Mouse (Mus musculus): ENCODE measurements at regions not wholly inside any gene's neighbourhood (a gene's known extent, or its start where the extent isn't known, plus 50 kb on each side); places are given as distances from the start of the nearest gene placed in this dataset.

DNA sequence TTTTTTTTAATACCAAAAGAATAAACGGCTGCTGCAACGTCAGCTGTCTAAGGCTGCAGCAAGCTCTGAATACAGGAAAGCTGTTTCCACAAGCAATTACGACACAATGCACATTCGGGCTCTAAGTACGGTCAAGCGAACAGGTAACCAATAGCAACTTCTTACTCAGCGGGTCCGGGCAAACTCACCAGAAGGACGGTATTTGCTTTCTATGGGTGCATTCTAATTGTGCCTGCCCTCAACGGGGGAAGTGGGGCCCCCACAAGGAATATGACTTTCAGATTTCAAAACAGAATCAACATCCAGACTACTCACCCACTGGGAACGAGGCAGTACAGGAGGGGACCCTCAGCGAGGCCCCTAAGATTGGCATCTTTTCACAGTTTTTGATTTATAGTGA, 280.1 kb upstream of the Sash1 start:
- peak in 1 of 2 experiments; percentile 6 for DNase-seq (ENCODE audit: low spot score in 2 of 2)

DNA sequence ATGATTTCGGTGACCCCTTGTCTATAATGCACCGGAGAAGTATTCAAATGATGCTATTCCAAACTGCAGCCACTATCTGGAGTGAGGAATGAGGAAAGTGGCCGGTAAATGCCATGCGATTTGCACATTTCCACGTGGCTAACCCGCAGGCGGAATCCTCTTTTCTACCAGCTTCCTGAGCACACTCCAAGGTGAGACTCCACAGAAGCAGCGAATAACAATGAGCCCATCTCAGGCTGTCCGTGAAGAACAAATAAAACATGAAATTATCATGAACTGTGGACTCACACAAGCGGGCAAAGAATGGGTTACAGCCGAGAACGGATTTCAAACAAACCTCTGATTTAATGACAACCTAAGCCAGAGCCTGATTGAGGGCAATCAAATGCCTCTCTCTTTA, 279.7 kb upstream of the Sash1 start:
- peak in 1 of 2 experiments; percentile 18 for DNase-seq (ENCODE audit: low spot score in 2 of 2)

DNA sequence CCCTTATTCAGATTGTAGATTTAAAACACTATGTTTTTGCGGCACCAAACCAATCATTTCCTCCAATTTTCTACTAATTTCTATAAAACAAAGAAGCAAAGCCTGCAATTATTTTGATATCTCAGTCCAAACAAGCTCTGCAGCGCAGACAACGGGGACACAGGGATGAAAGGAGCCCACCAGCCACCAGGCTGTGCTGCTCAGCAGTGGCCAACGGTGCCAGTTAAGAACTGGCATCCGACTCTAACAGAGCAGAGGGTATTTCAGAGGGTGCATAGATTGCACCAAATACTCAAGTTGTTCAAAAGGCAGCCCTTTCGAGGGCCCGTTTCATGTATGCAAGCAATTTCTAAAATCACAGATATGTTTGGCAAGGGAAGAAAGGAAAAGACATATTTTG, 278.5 kb upstream of the Sash1 start:
- no peak for DNase-seq (ENCODE audit: low spot score in 2 of 2)

DNA sequence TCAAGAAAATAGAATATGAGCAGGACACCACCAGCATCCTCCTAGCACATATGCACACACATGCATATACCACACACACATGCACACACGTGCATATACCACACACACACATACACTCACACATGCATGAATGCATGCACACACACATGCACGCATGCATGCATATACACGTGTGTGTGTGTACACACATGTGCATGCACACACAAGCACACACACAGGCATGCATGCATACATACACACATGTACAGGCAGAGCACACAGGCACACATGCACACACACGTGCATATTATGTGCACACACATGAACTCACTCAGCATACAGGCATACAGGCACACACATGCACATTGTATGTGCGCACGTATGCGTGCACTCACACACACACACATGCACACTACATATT, 275.7 kb upstream of the Sash1 start:
- no peak for DNase-seq (ENCODE audit: low spot score in 2 of 2)

DNA sequence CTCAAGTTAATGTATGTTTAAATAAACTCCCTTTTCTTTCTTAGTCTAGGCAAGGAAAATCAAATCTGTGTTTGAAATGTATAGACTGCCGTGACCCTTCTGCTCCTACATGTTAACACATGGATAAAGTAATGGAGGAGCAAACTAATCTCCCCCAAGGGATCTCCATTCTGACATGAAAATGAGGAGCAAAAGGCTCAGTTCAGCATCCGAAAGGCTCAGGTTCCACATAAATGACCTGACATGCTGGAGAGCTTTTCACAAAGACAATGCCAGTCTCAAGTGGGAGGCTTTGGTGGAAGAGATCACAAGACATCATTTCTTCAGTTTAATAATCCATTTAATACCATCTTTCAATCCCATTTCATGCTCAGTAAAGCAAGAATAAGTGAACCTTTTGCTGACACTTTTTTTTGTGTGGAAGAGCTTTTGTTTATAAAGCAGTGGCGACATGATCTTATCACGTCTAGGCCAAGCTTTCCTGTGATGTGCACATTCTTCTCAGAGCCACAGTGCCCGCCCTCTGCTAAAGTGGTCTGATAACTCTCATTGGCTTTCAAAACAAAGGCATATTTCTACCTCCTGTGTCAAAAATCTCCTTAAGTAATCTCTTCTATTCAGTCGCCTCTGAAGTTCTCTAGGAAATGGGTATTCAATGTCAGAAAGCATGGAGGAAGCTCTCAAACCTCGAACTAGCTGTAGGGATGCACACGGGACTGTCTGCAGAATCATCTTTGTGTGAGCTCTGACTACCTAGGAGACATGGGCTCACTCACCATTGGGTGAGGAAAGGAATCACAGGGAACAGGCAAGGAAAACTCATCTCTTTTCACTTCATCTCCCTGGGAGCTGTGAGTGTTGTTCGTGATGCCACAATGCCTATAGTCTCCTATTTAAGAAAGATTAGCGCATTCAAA, 271.7 kb upstream of the Sash1 start:
- DNase-seq (ENCODE audit: low spot score in 2 of 2) = no peak

DNA sequence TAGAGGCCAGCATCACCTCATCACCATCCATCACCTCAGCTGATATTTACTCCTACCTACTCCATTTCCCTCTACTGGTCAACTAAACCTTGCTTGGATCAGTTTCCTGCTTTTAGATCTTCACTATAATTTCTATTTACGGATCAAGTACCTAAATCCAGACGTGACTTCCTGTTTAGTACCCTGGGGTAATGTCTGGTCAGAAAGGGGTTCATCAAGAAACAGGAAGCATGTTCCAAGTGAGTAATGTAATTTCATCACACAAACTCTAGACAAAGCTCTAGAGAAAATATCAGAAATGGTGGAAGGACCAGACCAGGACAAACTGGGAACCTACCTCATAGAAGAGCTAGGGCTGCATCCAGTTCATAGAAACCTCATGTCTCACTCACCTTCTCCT, 250.2 kb upstream of the Sash1 start:
- DNase-seq (ENCODE audit: low spot score in 2 of 2) = no peak

DNA sequence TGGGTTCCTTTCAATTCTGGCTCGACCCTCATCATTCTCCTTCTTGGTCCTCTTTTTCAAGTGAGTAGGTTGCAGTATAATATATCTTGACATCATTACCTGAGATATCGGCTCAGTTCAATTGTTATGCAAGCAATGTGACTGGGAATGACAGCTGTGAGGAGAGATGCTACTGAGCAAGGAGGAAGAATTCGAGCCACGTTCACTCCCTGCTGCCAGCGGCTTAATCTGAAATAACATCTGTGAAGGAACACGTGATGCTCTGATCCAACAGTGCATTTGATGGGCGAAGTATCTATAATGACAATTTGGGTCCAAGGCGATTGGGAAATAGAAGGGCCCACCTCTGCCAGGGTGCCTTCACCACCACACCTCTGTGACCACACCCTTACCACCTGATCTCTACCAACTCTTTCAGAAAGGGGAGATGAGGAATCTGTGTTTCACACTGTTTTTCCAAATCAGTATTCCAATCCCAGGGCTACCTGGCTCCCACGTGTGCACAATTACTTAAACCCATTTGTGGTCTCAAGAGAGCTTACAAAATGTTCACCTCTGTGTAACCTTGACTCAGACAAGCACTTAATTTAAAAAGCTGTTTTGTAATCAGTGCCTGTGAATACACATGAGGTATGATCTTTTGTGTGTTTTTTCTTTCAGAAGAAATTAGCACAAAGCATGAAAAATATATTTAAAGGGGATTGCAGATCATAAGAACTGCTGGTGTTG, 248.6 kb upstream of the Sash1 start:
- DNase-seq (ENCODE audit: low spot score in 2 of 2) = no peak

DNA sequence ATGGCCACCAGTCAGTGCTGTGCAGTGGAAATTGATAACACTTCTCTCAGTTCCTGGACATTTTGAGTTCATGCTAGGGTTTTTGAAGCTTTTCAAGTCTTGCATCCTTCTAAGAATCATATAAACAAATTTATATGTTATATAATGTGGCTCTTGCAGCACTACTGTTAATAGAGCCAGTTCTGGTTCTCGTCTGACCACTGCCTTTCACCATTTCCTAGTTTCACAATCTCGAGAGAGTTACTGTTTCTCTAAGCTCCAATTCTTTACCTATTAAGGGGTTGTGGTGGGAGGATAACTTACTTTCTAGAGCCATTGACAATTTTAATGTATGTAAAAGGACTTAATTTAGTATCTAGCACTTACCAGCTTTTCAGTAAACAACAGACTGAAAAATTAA, 244.2 kb upstream of the Sash1 start:
- DNase-seq (ENCODE audit: low spot score in 2 of 2) = no peak

DNA sequence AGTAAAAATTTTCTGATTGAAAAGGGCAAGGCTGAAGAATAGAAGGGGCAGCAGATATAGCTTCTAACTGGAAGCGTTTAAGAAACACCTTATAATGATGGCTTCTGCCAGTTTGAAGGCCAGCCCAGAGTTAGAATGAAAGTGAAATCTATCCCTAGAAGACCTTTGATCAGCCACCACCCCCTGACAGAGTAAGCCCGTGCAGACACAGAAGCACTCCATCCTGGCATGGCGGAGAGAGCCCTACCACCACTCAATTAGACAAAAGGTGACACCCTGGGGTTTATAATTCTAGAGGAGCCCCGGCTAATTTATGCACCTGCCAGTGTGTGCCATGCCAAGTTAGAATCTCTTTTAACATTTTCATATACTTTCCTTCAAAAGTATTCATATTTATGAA, 233.4 kb upstream of the Sash1 start:
- no peak for DNase-seq (ENCODE audit: low spot score in 2 of 2)

DNA sequence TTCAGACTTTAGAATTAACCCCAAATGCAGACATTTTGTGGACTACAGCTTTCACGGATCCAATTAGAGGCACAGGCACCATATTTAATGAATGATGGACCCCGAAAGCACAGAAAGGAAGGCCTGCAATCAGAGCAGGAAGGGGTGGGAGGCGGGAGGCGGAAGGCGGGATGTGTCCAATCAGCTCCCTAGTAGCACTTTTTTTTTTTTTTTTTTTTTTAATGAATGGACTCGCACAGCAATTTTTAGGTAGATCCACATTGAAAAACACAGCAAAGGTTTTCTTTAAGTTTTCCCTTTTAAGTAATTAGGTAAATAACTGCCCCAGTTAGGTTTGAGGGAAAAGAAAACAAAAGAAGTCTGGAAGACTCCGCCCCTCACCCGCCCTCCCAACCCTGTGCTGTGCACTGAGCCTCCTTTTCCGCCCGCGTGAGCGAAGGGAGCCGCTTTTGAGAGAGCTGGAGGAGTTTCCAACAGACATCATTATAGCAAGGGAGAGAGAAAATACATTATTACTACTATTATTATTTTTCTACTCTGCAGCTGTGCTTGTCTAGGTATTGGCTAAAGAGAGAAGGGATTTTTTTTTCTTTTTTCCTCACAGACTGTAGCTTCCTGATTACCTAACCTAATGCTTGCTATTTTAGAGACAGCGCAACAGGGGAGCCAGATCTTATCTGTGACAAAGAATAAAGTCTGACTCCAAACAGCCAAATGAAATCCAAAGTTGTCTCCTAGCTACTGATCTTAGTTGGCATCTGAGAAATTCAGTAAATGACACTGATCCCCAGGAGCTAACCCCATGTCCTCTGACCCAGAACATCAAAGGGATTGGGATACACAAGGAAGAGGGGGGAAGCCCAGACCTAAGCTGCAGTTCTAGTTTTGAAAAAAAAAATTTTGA, 232.0 kb upstream of the Sash1 start:
- no peak for DNase-seq (ENCODE audit: low spot score in 2 of 2)

DNA sequence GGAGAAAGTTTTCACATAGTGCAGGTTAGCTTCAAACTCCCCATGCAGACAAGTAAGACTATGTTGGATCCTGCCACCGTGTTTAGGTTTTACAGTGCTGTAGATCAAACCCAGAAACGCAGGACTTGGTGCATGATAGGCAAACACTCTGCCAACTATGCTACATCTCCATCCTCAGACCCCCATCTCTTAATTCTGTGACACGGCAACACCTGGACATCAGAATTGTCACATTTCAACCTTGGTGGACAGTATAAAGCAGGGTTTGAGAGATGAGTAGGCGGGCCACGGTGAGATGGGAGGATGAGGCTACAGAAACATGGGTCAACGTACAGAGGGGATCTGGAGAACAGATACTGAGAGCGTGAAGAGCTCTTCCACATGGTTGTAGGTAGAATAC, 231.3 kb upstream of the Sash1 start:
- no peak for DNase-seq (ENCODE audit: low spot score in 2 of 2)

DNA sequence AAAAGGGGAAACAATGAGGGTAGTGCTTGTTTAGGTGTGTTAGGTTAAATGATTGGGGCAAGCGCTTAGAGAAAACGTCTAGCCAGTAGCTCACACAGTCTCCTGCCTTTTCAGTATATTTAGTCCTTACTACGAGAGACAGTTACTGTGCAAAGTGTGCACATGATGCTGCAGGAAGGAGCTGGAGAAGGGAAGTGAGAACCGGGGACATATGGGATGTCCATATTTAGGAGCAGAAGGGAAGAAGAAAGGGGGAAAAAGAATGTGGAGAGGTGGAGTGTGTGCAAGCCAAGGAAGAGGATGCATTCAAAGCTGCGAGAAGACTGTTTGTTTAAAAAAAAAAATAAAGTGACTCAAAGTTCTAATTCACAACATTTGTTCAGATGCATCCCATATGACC, 227.8 kb upstream of the Sash1 start:
- peak; percentile 21 to 73 for DNase-seq (ENCODE audit: low spot score in 2 of 2)

DNA sequence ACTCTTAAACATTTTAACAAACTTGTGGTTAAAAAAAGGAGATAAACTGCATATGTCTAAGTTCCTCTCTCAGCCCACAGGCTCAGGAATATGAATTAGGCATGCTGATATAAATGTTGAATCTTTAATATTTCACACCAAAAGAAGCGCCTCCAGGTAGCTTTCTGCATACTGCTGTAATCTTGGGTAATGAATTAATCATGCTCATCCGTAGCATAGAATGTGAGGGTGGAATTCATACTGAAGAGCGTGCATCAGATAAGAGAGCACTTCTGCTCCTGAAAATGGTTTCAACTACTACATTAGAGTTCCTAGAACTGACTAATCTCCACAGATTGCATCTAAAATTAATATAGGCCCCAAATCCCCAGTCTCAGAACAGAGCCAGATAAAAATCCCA, 225.2 kb upstream of the Sash1 start:
- no peak for DNase-seq (ENCODE audit: low spot score in 2 of 2)

DNA sequence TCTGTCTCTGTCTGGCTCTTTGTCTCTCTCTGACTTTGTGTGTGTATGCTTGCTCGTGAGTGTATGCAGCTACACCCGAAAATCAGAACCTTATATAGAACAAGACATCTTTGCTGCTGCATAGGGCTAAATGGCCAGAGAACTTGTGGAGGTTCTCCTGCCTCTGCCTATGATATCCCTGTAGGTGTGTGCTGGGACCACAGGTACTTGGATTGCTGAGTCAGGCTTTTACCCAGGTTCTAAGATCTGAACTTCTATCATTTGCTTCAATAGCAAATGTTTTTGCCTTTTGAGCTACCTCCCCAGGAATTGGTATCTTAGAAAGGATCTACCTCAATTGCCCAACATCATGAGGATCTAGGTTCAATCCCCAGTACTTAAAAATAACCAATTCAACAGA, 210.3 kb upstream of the Sash1 start:
- DNase-seq (ENCODE audit: low spot score in 2 of 2) = no peak

DNA sequence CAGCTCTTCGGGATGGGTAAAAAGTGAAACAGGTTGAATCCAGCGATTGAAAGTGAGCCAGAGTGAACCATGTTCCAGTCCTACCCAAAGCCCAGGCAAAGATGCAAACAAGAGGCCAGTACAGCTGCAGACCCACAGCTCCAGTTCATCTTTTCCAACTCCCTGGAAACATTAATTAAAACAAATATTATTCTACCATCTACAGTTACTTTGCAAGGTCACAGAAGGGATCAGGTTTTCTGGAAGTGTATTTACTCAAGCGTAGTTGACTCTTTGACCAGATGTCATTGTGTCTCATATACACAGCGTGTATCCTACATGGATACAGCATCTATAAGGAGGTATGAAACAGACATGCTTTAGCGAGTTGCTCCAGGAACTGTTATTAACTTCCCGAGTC, 209.3 kb upstream of the Sash1 start:
- no peak for DNase-seq (ENCODE audit: low spot score in 2 of 2)

DNA sequence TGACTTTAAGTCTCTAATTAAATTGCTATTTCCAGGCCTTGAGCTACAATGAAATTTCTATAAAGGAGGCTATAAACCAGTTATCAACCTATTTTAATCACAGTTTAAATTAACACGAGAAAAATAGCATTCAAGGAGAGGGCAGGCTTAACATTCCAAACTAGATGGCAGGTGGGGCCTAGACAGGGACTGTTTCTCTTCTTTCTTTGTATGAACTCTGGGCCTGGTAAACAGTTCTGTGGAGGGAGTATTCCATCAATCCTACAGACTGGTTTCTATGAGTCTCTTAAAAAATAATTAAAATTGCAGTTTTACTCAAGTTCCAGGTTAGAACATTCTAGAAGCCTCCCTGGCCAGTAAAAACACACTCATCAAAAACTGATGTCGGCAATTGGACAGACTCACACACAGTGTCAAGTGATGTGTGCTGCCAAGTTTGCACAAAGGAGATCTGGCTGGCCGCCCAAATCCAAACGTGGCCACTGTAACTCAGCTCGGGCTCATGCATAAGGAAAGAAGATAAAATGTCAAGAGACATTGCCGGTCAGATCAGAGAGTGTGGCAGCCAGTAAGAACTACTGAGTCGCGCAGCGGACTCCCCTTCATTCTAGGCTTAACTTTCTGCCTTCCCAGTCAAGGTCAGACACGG, 206.5 kb upstream of the Sash1 start:
- DNase-seq (ENCODE audit: low spot score in 2 of 2) = no peak

DNA sequence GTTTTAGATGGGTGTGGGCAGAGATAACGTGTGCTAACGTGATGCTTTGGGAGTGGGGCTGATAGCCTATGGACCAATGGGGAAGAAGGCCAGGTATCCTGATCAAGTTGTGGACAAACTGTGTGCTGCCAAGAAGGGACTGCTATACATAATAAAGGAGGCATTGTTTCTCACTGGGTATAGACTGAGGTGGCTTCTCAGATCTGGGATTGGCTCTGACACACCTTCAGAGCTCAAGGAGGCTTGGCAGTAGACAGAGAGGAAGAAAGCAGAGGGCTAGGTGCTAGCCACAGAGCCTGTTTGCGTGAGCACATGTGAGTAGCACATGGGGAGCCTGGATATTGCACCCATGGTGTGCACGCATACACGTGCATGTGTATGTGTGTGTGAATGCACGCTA, 205.1 kb upstream of the Sash1 start:
- no peak for DNase-seq (ENCODE audit: low spot score in 2 of 2)

DNA sequence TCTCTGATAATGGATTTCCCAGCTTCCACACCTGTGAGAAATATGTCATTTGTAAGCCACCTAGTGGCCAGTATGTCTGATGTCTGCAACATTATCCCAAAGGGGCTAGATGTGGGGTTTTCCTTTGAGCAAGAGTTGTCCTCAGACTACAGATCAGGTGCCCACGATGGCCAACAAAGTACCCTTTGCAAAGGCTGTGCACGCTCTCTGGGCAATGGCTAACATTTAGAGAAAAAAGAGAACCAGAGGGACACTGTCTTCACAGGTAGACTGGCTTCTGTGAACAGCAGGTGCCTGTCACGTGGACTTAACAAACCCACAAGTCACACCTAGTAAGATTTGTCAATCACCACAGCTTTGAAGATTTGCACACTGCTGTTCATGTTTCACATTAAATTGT, 202.0 kb upstream of the Sash1 start:
- no peak for DNase-seq (ENCODE audit: low spot score in 2 of 2)

DNA sequence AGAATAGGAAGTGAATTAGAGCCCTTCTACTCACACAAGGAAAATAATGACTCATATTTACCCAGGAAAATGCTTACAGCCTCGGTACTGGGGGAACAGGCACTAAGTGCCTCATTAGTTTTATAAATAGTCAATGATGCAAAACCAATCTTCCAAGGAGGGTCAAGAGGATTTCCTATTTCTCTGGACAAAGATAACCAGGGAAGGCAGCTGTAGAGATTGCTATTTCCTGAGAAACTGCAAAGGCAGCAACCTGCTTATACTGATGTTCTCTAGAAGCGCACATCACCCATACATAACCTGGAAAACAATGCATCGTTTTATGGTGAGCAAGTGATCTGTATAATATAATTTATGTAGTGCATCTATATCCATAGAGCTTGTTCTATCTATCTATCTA, 201.3 kb upstream of the Sash1 start:
- DNase-seq (ENCODE audit: low spot score in 2 of 2) = no peak

DNA sequence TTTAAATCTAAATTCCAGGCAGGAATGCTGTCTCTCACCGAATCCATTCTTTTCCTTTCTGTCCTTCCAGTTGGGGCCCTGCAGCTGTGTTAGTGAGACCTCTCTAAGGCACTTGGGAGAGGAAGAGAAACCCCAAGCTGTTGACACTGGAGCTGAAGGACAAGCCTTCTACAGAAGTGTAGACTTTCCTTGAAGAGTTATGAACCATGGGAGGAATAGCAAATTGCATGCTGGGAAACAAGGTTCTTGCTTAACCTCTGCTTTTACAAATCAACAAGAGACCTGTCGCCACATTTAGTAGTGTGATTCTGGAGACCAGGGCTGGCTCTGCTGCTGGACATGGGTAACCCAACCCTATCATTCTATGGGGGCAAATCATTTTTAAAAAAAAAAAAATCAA, 200.8 kb upstream of the Sash1 start:
- no peak for DNase-seq (ENCODE audit: low spot score in 2 of 2)

DNA sequence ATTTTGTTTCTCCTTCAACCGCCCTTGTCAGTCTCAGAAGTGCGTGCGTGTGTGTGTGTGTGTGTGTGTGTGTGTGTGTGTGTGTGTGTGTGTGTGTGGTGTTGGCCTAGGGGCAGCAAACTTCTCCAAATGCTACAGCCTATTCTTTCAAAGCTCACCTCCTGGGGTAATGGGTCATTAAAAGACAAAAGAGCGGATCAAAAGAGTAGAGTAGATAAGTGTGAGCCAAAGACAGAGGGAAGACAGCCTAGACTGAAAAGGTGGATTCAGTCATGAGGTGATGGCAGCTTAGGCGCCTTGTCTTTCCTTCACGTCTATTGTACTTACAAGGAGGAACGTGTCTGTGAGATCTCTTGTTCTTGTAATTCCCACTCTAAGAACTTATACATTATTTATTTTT, 199.6 kb upstream of the Sash1 start:
- no peak for DNase-seq (ENCODE audit: low spot score in 2 of 2)

DNA sequence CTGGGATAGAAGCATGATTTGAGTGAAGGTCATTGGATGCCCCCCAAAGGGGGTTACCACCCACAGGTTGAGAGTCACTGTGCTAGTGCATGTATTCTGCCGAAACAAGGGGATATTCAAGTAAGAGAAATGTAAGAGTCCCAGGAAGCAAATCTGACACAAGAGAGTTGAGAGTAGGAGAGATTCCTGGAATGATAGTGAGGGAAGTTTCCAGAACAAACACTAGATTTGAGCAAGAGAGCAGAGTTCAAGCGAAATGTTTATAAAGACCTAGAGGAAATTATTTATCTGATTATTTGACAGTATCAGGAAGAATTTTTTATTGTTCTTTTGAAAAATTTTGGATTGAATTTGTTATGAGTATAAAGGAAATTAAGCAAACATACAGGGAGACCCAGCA, 189.0 kb upstream of the Sash1 start:
- no peak for DNase-seq (ENCODE audit: low spot score in 2 of 2)
